8 mouse cellular contexts compared by ENCODE assay signal in the genomic region with DNA sequence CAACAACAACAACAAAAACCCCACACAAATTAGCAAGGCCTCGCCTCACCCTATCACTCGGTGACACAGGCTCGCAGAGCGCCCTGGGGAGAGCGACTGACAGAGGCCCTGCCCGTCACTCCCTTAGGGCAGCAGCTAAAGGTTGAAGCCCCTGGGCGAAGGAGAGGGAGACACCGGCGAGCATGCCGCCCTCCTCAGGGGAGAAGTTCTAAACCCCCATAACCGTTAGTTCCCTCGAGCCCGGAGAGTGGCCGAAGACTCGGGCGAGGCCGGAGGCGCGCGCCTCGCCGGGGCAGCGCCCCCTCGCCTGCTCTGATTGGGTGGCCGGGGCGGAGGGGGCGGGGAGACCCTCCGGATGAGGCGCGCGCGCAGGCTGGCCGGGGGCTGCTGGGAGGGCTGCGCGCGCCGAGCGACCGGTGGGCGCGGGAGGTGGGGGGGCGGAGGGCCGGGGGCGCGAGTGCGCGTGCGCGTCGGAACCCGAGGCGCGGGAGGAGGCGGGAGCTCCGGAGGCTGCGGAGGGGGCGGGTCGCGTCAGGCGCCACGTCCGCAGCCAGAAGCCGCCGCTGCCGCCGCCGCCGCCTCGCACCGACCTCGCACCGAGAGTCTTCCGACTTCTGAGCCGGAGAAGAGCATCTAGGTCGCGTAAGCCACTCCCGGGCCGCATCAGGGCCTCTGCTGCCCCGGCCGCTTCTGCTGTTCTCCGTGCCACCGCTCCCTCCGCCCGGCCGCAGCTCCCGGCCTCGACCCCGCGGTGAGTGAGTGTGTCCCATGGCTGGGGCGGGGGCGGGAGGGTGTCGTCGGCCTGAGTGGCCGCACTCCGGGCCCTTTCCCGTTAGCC. TPM values are rescaled to one million over a fixed set of nuclear protein-coding genes. Genes with fewer than 3 reads are reported as not detected.
DNase-seq lines count a peak whose midpoint lies in the region; ATAC-seq lines count a peak whose summit lies in the region.

A gene (minus strand): TSS at position 249 of the 838 bp plus-strand sequence.
A gene (plus strand): TSS at position 381 of the 838 bp plus-strand sequence.

- intact Hi-C loops in gastrocnemius, postnatal 14 days (cut with DNase I; ENCODE audit: low total_unique reads) = no loop called here
- intact Hi-C loops in left cerebral cortex, postnatal 10 days (cut with DNase I) = no loop called here

- ATAC-seq in inflammation-experienced regulatory T-cells, adult 6 months = peak; percentile 73
- ATAC-seq in megakaryocyte progenitor cell, adult 5-6 weeks (replicated peaks; ENCODE audit: poor library complexity) = peak; percentile 83

- peak; percentile 73 for DNase-seq in adrenal gland, adult 18-20 months (ENCODE audit: low spot score in 2 of 2)
- peak; percentile 96 for DNase-seq in embryo, embryonic 10.5 days (ENCODE audit: low spot score)
- peak; percentile 92 for DNase-seq in gastrocnemius, postnatal 14 days
- DNase-seq in left cerebral cortex, postnatal 10 days (ENCODE audit: extremely low spot score in 1 of 2, low spot score in 2 of 2) = peak; percentile 73 to 94
- DNase-seq in right cerebral cortex, postnatal 10 days (ENCODE audit: low spot score in 2 of 2) = peak; percentile 92 to 93
- peak; percentile 67 for DNase-seq in urinary bladder, postnatal 25 days (ENCODE audit: low spot score)

RNA-seq across cellular contexts. Expression of the first gene that starts in this region (rescaled TPM):
- total RNA-seq in adrenal gland, adult 18-20 months (2021) = under 1 TPM; 0.19 to 0.27 TPM
- under 1 TPM; 0.31 to 0.33 TPM for total RNA-seq in gastrocnemius, postnatal 14 days (2021)
- polyA plus RNA-seq in inflammation-experienced regulatory T-cells, adult 6 months (2017; shearing (Covaris generic)) = under 1 TPM; 0.50 to 0.62 (median 0.59) TPM
- 1 to 10 TPM; 1.0 to 1.1 TPM for total RNA-seq in left cerebral cortex, postnatal 10 days (2021)
- total RNA-seq in megakaryocyte progenitor cell, adult 5-6 weeks (2015) = 0.10 and 0.29 TPM in 2 replicates
- 1.4 TPM in 1 of 2 replicates, not detected in the other for total RNA-seq in megakaryocyte progenitor cell, adult 5-6 weeks (2017)

RNA-seq across cellular contexts. Expression of the second gene that starts in this region (rescaled TPM):
- 10 to 100 TPM; 18.2 to 18.8 TPM for total RNA-seq in adrenal gland, adult 18-20 months (2021)
- 10 to 100 TPM; 11.3 to 18.2 TPM for total RNA-seq in gastrocnemius, postnatal 14 days (2021)
- polyA plus RNA-seq in inflammation-experienced regulatory T-cells, adult 6 months (2017; shearing (Covaris generic)) = 10 to 100 TPM; 35.6 to 49.7 (median 40.2) TPM
- total RNA-seq in left cerebral cortex, postnatal 10 days (2021) = 10 to 100 TPM; 31.7 to 33.3 TPM
- total RNA-seq in megakaryocyte progenitor cell, adult 5-6 weeks (2015) = 23.9 and 25.8 TPM in 2 replicates
- 21.0 and 22.3 TPM in 2 replicates for total RNA-seq in megakaryocyte progenitor cell, adult 5-6 weeks (2017)

Comparison
In these comparisons a context has a peak if more than half of its experiments do, and no peak if none do; other contexts are left out.
1. Peak in every context shown above with its lines: DNase-seq and ATAC-seq.